Mouse (Mus musculus) monocyte, adult 5-6 weeks (primary cell): ENCODE results near the gene Adgrl1. TPM values are rescaled to one million over a fixed set of nuclear protein-coding genes. Genes with fewer than 3 reads are reported as not detected.

ENCODE experiments used
- ATAC-seq: fragments of 153-309, 156-312 bp; replicated peaks from 2 replicates; pipeline ENCODE4 v1.8.0; 2017; ENCODE audit warnings: mild to moderate bottlenecking; ENCODE audit not compliant: low TSS enrichment, insufficient number of reproducible peaks, severe bottlenecking, poor library complexity, low FRiP score
- total RNA-seq: library from RNA; stranded (forward); fragments of 200-1000, 200-491, 200-594 nt; gene quantifications from 3 replicates; pipeline ENCODE4 v1.2.3, GENCODE M21; 2017

The Adgrl1 gene
- total RNA-seq, 1 experiment from 2014 or later = 1.5 TPM

DNA sequence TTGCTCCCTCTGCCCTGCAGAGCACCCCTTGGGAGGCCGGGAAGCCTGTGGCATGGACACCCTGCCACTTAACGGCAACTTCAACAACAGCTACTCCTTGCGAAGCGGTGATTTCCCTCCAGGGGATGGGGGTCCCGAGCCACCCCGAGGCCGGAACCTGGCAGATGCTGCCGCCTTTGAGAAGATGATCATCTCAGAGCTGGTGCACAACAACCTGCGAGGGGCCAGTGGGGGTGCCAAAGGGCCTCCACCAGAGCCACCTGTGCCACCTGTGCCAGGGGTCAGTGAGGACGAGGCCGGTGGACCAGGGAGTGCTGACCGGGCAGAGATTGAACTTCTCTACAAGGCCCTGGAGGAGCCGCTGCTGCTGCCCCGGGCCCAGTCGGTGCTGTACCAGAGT, 38.4 kb downstream of the Adgrl1 start:
- 0 out of 2 replicates have a peak, but pooled peaks have one; percentile 32 for ATAC-seq

- ATAC-seq = no peak
Observed at GRCm38 (mm10) chr8:83941066-83941677, 41.3 kb downstream of the Adgrl1 start.

GRCm38 (mm10) chr8:83942446-83942845, 42.5 kb downstream of the Adgrl1 start:
- ATAC-seq = no peak

- ATAC-seq = no peak
Observed at GRCm38 (mm10) chr8:83945540-83945939, 45.6 kb downstream of the Adgrl1 start.

DNA sequence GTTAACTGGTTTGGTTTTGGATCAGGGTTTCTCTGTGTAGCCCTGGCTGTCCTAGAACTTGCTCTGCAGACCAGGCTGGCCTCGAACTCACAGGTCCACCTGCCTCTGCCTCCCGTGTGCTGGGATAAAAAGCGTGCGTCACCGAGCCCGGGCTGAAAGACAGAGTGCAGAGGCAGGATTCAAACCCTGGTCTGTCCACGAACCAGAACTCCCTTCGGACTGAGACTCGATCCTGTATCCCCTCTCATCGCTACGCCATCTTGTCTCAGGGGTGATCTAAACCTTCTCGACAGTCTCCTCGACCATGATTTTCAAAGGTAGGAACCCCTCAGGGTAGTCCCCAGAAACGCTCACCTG, 54.8 kb downstream of the Adgrl1 start:
- no peak; the same call in 1 of the 2 replicates for ATAC-seq

DNA sequence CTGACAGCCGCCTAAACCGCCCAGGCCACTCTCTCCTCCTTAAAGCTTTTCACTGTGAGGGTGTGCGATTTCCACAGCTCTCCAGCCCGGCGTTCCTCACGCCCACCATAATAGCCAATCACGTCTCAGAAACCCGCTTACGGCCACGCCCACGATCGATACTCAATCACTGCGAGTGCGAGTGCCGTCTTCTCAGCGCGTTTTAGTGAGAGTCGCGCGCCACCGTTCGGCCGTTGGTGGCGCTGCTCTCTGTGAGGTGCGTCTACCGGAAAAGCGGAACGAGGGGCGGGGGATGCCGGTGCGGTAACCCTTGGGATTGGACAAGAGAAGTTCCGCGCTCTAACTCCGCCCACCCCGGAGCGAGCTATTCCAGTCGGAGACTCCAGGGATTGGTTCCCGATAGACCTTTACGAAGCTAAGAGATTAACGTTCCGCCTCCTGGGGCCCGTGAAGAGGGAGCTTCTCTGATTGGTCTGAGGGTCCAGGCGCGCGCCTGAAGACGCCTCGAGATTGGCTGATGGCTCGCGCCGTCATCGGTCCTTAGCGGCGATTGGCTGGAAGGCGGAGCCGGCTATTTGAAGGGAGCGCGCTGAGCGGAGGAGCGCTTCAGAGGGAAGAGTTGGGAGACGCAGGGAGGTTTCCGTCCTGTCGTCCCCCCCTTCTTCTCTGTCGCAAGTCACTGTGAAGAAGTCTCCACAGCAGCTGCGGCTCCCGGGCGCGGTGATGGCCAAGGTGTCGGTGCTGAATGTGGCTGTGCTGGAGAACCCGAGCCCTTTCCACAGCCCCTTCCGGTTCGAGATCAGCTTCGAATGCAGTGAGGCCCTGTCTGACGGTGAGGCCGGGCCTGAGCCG, 55.4 kb downstream of the Adgrl1 start, which contains the start of the genes Gm10644 and Asf1b:
Gene Gm10644 (minus strand): TSS at position 100 of the 852 bp plus-strand sequence.
Gene Asf1b (plus strand): TSS at position 402 of the 852 bp plus-strand sequence.
- ATAC-seq = peak; percentile 95

- no peak for ATAC-seq
Observed at GRCm38 (mm10) chr8:83955958-83956218, 56.0 kb downstream of the Adgrl1 start.

DNA sequence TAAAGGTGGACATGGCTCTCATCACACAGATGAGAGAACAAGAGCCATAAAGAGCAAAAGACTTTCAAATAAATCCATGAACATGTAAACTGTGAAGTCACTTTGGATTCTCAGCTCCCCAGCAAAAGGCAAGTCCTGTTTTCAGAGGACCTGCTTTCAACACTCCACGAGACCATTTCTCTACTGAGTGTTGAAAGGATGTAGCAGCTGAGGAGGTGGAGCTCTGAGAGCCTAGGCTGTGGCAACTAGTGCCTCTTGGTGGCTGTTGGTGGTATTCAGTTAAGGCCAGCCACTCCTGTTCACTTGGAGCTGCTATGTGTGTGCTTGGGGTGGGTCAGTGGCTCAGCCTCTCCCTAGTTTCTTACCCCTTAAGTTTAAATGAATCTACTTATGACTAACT, 56.9 kb downstream of the Adgrl1 start:
- ATAC-seq = no peak

DNA sequence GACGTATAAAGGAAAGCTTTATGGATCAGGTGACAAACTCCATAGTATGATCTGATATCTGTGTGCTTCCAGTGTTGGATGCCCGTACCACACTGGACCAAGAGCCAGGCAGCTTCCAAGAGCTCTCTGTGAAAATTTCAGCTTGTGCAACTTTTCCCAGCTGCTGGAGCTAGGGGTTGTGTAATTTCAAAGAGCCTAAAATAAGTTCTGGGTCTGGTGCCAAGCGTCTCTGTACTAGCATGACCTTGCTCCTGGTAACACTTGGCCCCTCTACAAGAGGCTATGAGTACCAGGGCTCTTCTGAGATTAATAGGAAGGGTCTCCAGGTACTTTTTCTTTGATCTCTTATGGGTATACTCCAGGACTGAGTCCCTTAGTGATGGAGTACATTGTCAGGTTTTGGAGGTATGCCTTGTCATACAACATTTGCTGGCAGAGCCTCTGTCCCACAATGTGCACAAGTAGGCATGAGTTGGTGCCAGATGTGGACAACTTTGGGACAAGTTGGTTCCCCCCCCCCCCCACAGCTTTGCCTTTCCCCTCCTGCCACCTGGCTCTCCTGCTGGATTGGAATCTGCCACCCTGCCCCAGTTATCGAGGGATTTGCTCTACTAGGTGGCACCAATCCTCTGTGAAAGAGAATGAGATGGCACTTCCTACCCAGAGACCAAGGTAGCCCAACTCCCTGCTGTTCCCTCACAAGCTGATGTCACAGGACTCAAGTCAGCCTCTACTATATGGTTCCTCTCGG, 64.3 kb downstream of the Adgrl1 start:
- no peak for ATAC-seq

- ATAC-seq = no peak
Observed at GRCm38 (mm10) chr8:83967701-83968100, 67.8 kb downstream of the Adgrl1 start.

DNA sequence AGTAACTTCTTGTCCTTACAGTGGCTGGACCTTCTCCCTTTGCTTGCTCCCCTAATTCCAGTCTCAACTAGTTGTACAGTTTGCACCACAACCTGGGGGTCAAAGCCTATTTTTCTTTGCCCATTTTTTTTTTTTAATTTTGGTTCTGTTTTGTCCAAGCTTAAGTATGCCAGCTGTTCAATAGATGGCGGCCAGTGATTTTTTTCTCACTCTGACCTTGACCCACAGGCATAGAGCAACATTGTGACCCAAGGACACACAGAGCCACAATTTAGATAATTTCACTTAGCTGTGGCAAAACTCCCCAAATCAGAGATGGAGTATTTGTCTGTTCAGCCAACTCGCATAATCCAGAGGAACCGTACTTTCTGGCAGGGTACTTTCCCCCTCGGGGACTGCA, 71.2 kb downstream of the Adgrl1 start:
- ATAC-seq = no peak

- no peak for ATAC-seq
Observed at GRCm38 (mm10) chr8:83971661-83972060, 71.8 kb downstream of the Adgrl1 start.

DNA sequence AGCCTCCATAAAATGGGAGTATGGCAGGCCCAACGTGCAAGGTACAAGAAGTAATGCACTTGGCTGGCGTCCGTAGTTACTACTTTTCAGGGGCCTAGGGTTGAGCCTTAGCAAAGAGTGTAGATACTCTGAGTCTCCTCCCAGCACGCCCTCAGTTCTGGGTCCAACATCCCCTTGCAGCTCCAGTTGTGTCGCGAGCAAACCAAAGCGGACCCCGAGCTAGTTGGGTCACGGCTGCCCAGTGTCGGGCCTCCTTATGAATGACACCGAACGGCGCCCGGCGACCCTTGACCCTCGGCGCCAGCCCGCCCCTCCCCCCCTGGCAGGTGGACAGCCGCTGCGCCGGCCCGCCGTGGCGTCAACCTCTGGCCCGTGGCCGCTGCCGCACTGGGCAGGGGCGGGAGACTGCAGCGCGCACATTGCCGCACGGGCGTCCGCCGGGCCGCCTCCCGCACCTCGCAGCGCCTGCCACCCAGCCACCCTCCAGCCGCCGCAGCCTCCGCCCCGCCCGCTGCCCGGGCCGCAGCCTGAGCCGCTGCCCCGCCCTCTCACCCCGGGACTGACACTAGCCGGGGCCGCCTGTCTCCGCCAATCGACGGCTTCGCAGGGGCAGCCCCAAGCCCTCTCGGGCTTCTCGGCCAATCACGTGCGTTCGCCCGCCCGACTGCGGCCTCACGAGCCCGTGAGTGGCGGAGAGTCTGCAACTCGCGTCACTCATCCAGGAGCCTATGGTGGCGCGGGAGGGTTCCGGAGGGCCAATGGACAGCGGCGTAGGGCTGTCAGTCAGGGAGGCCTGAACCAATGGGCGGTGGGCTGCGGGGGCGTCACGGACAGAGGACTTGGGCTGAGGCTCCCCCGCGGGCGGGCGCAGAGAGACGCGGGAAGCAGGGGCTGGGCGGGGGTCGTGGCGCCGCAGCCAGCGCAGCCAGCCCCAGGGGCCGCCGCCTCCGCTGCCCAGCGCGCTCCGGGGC, 72.5 kb downstream of the Adgrl1 start, which contains the start of gene Prkaca:
Gene Prkaca (plus strand): TSS at position 844 of the 971 bp plus-strand sequence.
- peak; percentile 99 for ATAC-seq

GRCm38 (mm10) chr8:83973161-83974031, 73.5 kb downstream of the Adgrl1 start:
- no peak for ATAC-seq

DNA sequence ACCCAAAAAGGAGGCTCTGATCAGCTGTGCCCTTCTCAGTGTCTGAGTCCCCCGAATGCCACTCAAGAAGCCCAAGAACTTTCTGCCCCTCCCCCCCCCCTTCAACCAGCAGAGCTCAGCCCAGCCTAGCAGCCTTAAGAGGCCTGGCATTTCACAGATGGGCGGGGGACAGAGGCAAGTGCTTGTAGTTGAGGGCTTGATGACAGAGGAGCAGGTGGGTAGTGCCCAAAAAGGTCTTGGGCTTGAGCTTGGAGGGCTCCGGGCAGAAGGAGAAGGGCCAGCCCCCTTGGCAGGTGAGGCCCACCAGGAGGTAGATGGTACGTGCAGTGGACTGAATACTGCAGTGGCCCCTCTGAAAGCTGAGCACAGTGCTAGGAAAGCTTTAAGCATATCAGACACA, 74.6 kb downstream of the Adgrl1 start:
- no peak for ATAC-seq

DNA sequence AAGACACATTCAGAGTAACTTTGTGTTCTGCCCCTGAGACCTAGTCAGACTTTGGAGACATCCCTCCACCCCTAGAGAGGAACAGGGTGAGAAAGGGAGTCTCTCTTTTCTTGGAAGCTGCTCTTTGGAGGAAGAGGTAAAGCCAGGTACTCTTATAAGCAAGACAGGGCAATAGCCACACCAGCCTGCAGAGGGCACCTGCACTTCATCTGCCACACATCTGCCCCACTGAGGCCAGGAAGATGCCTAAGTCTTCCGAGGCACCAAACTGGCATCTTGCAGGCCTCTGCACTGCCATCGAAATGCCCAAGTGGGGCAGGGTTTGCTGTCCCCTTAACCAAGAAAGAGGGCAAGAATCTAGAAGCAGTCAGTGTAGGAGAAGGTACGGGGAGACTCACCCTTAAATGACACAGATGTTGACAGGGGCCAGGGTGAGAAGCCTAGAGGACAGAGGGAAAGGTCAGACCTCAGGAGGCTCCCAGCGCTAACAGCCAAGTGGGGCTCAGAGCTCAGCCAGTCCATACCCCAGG, 76.3 kb downstream of the Adgrl1 start:
- no peak for ATAC-seq

- no peak for ATAC-seq
Observed at GRCm38 (mm10) chr8:83976779-83977350, 77.0 kb downstream of the Adgrl1 start.
